Mouse (Mus musculus) c-Kit-positive CD71-positive TER-119-positive erythroid progenitor cells, embryonic 14.5 days (primary cell): ENCODE measurements around the gene Ankrd24.
"Not testable (repeated sequence)": the region's sequence is repeated elsewhere in the genome, so short reads cannot be mapped to it uniquely, and the experiment has no call there.

Experiments
- DNase-seq: peaks from one replicate; pipeline ENCODE4 v3.0.0-alpha.2; 2013; ENCODE audit warnings: low spot score

Ankrd24 gene

DNA sequence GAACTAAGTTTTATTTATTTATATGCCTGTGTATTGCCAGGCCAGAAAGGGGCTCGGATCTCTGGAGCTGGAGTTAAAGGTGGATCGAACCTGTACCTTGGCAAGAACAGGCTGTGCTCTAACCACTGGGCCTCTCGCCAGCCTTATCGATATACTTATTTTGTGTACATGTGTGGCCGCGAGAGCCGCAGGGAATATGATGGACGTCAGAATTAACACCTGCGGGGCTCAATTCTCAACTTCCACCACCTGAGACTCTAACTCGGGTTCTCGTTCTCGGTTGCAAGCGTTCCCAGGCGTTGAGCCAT is 22.7 kb upstream of the Ankrd24 start:
- DNase-seq: no peak

DNA sequence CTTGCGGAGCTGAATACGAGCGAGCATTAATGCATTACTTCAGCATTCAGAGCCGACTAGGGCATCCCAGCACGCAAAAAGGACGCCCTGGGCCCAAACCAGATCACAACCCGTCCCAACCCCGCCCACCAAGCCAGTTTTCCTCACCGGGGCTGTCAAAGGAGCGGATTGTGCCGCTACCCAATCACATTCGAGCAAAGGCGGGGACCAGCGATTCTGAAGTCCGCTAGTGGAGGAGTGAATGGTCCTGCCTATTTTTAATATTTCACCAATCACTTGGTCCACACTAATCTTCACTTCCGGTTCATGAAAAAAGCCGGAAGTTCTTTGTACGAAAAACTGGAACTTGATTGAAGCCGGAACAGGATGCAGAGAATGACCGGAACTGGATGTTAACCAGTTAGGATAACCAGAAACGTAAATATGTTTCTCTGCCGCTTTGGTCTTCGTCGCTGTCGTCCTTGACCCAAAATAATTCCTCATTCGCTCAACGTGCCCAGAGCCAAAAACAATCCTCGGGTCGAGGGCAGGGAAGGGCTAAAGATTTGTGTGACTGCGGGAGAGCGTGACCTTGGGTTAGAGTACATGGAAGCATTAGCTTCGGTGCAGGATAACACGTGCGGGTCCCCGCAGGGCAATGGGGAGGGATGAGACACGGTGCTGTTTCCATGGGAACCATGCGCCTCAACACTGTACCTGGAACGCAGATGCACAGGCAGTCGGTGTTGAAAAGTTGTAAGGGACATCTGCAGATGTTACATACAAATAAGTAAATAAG is 22.2 kb upstream of the Ankrd24 start, which contains the start of gene BC025920:
Gene BC025920 (plus strand): TSS at position 297 of the 778 bp plus-strand sequence.
- DNase-seq: peak; percentile 96

DNA sequence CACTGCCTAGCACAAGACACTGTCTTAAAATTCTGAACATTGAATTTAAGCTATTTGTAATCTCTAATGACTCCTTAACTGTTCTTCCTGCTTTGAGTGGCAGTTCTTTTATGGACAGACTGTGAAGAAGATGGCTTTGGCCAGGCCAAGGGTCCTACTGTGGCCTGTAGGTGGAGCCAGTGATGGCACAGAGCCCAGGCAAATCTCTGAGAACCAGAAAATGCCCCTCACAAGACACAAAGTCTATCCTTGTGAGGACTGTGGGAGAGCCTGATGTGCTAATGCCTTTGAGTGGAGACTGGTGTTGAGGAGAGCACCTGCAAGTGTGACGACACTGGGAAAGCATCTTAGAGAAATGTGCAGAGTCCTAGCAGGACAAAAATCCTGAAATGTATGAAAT is 20.0 kb upstream of the Ankrd24 start:
- DNase-seq: no peak

DNA sequence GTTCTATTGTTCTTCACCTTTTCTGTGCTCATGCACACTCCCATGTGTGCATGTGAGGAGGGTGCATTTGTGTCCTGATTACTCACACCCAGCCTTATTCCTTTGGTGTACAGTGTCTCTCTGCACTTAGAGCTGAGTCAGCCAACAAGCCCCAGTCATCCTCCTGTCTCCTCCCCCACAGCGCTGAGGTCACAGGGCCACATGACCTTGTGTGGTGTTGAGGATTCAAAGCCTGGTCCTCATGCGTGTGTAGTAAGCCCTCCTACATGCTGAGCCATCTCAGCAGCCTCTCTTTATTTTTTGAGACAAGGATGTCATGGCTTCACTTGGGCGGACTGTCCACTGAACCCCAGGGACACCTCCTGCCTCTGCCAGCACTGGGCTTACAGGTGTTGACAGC is 15.6 kb upstream of the Ankrd24 start:
- no peak for DNase-seq

DNA sequence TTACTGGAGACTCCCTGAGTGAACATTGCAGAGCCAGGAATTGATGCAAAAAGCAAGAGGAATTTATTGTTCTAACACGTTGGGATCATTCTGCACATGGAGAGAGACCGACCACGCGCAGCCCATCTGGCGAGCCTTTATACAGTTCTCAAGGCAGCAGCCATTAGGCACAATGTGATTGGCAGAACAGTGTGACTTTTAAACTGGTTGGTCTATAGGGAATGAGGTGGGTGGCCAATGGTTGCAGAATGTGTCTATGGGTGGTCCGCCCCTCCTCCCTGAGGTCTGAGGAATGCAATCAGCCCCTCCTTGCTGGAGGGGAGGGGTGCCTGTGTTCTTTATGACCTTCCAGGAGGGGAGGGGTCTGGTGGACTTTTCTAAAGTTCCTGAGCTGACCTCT is 12.9 kb upstream of the Ankrd24 start:
- DNase-seq: no peak

DNA sequence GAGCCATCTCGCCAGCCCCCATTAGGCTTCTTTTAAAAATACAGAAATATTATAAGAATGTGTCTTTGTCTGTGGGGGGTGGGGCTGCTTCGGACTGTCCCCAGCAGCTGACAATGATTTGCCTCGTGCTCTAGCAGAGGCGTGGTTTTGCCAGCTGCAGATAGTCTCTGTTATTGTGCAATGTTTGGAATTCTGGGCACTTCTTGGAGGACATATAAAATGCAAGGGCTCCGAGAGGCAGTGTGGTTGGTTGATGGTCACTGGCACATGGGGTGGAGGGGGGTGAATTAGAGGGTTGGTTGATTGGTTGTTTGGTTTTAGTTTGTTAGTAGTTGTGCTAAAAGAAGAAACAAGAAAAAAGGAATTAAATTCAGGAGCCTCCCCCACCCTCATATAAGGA is 8.4 kb upstream of the Ankrd24 start:
- no peak for DNase-seq

DNA sequence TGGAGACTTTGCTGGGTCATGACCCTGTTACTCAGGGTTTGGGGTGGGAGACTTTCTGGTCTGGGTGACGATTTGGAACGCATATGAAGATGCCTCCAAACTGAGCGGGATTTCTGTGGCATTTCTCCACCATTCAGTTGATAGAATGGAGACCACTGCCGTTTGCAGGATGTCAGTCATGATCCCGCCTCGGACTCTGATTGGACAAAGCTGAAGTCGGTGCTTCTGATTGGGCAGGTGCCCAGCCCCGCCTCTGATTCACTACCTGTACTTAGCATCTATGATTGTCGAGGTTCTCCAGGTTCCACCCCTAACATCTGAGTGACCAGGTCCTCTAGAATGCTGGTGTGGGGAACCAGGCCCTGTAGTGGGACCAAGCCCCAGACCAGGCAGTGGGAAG is 7.6 kb upstream of the Ankrd24 start:
- DNase-seq: no peak

DNA sequence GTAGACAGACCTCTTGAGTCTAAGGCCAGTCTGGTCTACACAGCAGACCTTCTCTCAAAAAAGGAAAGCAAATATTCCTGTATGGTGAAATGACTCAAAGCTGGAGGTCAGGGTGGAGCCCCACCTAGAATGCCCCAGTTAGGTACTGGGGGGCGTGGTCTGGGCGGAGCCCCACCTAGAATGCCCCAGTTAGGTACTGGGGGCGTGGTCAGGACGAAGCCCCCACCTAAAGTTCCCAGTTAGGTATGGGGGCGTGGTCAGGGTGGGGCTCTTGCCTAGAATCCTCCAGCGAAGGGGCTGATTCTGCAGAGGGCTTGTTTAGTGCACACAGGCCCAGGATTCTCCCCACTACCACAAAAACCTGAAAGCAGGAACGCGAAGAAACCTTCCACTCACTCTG is 4.9 kb upstream of the Ankrd24 start:
- DNase-seq: no peak

DNA sequence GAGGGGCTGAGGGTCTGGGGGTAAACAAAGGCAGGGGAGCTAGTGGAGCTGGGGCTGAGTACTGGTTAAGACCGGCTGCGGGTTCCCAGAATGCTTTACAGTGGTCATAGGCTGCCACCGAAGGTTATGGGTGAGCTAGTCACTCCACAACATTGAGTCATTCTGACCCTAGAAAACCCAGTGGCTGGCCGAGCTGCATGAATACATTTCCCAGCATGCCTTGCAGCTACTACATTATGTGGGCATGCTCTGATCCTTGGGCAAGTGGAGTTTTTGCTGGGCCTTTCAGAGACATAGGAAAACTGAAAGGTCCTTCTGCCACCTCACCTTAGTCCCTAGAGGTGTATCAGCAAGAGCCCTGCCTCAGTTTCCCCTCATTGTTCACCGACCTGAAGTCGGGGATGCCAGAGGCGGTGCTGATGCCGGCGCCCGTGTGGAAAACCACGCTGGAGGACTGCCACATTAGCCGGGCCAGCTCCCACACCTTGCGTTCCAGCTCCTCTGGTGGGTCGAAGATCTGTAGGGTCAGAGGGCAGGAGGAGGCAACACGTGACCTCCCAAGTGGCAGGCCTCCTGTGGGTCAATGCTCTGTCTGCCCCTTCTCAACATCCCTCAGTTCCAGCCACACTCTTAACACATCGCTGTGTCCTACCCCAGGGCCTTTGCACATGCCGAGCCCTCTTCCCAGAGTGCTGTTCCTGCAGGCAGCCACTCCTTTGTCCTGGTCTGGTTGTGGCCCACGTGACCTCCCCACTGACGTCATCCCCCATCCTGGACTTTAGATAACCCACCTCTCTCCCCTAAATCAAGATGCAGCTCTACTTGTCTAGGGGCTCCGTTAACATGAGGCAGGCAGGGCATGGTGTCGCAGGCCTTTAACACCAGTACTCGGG is 2.0 kb upstream of the Ankrd24 start:
- no peak for DNase-seq

DNA sequence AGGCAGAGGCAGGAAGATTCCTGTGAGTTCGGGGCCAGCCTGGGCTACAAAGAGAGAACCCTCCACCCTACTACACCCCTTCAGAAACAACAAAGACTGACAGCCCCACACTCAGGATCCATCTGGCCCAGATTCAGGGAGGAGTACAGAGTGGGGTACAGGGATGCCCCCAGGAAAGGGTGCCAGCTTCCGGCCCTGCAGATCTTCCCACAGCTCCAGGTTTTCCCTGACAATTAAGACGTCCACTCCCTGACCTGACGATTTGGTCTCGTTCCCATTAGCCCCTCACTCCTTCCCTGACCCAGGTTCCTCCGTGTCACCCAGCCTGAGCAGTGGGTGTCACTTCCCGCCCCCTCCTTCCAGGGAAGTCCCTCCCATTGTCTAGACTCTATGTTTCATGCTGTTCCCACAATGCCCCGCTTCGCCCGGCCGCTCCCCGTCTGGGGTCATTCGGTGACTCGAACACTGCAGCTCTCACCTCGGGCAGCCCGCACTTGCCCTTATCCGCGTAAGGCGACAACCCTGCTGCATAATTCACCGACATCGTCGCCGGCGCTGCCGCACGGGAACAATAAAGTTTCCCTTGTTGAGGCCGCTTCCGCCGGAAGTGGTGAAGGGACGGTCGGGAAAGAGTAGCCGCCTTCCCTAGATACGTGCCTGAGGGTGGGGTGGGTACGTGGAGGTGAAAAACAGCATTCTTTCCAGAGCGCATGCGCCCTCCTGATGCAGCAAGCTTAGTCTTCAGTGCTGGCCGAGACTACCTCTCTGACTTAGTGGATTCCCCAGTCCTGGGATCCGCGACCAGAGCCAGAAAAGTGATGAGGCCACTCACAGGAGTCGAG is 1.1 kb upstream of the Ankrd24 start, which contains the start of gene Sirt6:
Gene Sirt6 (minus strand): TSS at position 804 of the 842 bp plus-strand sequence.
- DNase-seq: peak; percentile 92

DNA sequence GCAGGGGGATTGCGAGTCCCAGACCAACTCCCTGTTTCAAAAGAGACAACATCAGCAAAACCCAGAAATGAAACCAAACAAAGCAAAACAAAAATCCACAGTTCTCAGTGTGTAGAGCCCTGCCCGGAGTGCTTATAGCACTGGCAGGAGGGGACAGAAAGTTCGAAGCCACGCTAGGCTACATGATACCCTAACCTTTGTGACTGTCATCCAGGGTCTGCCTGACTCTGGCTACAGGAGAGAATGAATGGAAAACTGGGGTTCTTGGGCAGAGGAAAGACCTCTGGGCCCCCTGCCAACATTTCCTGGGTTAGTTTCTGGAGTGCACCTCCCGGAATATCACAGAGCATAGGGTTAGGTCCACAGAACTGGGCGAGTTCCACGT is 512 bp upstream of the Ankrd24 start:
- peak; percentile 51 for DNase-seq

DNA sequence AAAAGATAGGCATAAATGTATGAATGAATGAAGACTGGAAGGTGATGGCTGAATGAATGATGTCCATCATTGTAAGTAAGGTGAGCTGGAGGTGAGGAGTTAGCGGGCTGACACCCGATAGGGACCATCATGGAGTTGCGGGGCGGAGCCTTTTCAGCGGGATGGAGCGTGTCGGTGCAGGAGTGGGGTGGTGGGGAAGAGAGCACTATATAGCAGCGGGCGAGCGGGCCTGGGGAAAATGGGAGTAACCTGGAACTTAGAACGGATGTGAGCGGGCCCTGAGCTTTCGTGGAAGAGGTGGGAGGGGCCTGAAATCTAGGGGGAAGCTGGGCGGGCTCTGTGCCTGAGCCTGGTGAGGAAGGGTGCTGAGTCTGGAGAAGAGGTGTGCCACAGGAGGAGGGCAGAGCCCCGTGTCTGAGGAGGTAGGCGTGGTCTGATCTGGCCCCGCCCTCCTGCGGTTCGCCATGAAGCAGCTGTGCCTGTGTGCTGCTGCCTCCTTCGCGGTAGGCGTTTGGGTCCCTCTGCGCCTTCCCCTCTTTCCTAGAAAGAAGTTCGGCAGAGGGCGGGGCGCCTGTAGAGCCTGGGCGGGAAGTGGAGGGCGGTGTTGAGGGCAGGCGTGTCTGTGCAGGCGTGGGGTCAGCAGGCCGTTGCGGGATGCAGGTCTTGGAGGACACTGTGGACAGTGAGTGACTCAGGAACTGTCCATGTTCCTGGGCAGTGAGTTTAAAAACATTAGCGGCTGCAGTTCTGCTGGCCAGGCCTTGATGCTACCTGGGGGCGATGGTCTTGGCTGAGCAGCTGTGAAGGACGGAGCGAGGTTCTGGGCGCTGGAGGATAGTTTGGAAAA is 5.1 kb downstream of the Ankrd24 start:
- DNase-seq: peak; percentile 92

DNA sequence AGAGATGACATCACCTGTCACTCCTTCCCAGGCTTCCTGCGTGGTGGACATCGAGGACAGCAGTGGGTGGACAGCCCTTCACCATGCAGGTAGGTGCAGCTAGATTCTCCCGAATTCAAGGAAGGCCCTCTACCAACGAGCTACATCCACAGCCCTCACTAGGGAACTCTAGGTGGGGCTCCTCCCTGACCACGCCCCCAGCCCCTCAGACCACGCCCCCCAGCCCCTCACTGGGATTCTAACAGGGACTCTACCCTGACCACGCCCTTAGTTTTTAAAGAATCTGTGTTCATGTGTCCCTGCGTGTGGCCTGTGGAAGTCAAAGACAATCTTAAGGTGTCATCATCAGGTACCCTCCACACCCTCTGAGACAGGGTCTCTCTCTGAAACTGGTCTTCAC is 8.0 kb downstream of the Ankrd24 start:
- DNase-seq: no peak

DNA sequence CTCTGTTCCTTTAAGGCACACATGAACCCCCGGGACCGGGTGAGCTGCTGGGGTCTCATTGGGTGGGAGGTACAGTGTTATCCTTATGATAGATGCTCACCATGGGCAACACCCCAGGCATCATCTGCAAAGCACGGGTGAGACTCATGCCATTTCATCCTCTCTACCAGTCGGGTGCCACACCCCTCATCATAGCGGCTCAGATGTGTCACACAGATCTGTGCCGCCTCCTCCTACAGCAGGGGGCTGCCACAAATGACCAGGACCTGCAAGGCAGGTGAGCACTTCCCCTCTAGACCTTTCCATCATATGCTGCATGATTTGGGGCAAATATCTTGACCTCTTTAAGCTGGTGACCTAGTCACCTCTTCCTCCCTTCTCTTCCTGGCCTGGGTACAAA is 9.8 kb downstream of the Ankrd24 start:
- DNase-seq: no peak

DNA sequence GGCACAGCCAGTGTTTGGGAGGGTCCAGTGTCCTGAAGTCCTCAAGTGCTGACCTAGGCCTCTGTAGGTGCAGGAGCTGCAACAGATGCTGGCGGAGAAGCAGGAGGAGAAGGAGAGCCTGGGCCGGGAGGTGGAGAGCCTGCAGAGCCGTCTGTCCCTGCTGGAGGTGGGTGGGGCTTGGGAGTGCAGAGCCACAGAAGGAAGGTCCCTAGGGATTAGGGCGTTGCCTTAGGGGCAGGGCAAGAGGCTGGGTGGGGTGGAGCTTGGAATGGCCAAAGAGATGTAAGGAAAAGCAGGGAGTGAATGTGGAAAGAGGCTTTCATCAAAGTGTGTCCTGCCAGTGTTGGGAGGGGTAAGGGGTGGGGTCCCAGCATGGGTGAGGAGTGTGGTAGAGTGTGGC is 12.5 kb downstream of the Ankrd24 start:
- not testable (repeated sequence) for DNase-seq

DNA sequence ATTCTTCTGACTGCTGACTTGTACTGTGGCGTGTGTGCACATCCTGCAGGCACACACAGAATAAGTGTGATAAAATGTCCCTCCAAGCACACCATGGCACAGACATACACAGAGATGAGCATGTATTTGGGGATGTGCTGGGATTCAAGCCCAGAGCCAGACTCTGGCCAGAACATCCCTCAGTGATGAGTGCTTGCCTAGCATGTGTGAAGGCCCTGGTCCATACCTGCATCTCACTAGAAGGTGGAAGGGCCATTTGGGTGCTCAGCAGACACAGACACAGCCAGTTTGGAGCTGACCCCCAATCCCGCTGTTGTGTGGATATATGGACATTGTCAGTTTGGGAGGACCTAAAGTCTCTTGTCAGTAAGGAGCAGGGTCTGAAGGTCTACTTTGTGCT is 13.2 kb downstream of the Ankrd24 start:
- no peak for DNase-seq

DNA sequence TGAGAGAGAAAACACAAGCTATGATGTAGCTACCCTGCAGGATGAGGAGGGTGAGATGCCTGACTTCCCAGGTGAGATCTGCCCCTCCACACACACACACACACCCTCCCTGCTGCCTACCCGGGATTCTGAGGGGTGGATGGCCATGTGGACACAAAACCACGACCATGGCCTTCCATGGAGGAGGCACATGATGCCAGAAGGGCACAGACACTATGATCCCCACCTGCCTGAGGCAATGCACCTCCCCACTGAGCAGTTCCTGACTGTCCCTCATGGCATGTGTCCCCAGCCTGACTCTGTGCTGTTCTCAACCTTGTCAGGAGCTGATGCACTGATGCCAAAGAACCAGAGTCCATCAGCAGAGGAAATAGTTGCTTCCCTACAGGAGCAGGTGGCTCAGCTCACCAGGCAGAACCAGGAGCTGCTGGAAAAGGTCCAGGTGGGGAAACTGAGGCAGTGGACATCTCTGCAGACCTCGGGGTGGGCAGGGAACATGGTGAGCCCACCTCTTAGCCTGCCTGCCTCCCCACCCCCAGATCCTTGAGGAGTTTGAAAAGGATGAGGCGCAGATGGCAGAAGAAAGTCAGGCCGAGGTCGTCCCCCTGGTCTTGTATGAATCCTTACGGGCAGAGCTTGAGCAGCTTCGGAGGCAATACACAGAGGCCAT is 13.8 kb downstream of the Ankrd24 start:
- no peak for DNase-seq

DNA sequence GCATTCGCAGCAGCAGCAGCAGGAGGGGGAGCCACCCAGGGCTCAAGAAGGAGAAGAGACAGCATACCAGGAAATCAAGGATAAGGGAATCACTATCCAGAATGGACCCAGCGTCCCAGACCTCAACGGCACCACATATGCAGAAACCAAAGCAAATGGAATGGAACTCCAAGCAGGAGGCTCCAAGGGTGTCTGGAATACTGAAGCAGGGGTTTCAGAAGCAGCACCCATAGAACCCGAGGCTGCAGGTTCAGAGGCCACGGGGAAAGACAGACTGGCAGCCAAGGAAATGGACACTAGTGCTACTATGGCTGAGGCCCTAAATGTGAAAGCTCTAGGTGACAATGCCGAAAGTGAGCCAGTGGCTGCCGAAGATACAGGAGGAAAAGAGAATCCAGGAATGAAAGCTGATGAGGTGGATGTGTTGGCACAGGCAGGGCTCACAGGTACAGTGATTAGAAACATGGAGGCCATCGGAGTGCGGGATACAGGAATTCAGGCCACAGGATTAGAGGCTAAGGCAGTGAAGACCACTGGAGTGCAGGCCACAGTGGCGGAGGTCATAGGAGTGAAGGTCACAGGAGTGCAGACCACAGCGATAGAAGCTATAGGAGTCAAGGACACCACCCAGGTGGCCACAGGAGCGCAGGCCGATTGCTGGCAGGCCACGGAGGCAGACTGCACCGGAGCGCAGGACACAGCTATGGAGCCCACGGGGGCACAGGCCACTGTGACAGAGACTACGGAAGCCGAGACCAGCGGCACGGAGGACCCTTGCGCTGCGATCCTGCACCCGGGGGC is 14.5 kb downstream of the Ankrd24 start:
- DNase-seq: no peak

DNA sequence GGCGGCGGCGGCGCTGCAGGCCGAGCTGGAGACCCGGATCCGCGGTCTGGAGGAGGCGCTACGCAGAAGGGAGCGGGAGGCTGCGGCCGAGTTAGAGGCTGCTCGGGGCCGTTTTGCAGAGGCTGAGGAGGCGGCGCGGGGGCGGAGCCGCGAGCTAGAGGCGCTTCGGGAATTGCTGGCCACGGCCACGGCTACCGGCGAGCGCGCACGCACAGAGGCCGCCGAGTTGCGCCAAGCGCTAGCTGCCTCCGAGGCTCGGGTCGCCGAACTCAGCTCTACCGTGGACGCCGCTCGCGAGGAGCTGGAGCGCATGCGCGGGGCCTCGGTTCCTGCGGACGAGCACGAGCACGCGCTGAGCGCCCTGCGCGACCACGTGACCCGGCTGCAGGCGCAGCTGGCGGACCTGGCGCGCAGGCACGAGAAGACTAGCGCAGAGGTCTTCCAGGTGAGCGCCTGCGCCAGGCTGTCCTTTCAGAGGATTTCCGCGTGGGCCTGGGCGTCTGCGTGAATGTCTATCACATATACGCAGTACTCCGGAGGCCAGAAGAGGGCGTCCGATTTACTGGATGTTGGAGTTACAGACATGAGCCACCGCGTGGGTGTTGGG is 15.2 kb downstream of the Ankrd24 start:
- DNase-seq: peak; percentile 84

DNA sequence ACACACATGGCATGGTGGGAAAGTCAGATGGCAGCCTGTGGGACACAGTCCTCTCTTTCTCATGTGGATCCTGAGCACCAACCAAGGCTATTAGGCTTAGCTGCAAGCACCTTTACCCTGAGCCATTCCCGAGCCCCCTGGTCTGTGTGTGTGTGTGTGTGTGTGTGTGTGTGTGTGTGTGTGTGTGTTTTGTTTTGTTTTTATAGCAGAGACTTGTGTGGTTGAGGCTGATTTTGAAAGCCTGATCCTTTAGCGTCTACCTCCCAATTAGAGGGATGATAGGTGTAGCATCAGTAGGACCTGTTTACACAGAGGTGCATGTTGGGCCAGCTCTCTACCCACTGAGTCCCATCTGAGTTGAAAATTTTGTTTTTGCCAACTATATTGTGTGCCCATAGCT is 15.8 kb downstream of the Ankrd24 start:
- DNase-seq: no peak
